17 mouse cellular contexts compared by ENCODE assay signal in genomic region chr13:69416726-69417125, GRCm38 (mm10).
"Had no signal": no experiment of that assay in that cellular context is flagged by ENCODE, and none has a peak within 500 bp of the region (broad histone marks: within the 10 kb centered on the region; RNA-seq: fewer than 3 reads in every experiment).

No protein-coding gene starts in this region.

- H3K9ac ChIP-seq: lung, embryonic 14.5 days; midbrain, embryonic 12.5 days; neural tube, embryonic 13.5 days; neural tube, embryonic 15.5 days had no signal

- DNase-seq: lung, adult 18-20 months; lung, embryonic 14.5 days; lung, postnatal 10 days; lung, postnatal 4 days; midbrain, embryonic 14.5 days; right cerebral cortex, adult 18-20 months; right cerebral cortex, postnatal 25 days; right cerebral cortex, postnatal 4 days; spleen, adult 18-20 months; thymus, adult 18-20 months; thymus, postnatal 14 days; thymus, postnatal 36 days had no signal

- H3K27me3 ChIP-seq: midbrain, embryonic 12.5 days; neural tube, embryonic 13.5 days; neural tube, embryonic 15.5 days had no signal

- H3K9me3 ChIP-seq: midbrain, embryonic 12.5 days; neural tube, embryonic 13.5 days; neural tube, embryonic 15.5 days had no signal

- H3K4me2 ChIP-seq: lung, embryonic 14.5 days; midbrain, embryonic 12.5 days; neural tube, embryonic 13.5 days; neural tube, embryonic 15.5 days had no signal

- H3K4me1 ChIP-seq: midbrain, embryonic 10.5 days; midbrain, embryonic 12.5 days; neural tube, embryonic 13.5 days; neural tube, embryonic 15.5 days had no signal

- H3K4me3 ChIP-seq: midbrain, embryonic 10.5 days; midbrain, embryonic 12.5 days; myocyte; neural tube, embryonic 13.5 days; neural tube, embryonic 15.5 days had no signal

- H3K36me3 ChIP-seq: midbrain, embryonic 10.5 days; midbrain, embryonic 12.5 days; neural tube, embryonic 13.5 days; neural tube, embryonic 15.5 days had no signal

- H3K27ac ChIP-seq: midbrain, embryonic 10.5 days; midbrain, embryonic 12.5 days; neural tube, embryonic 13.5 days; neural tube, embryonic 15.5 days had no signal
